Mouse (Mus musculus): ENCODE results near the gene Mrgprf. TPM values are rescaled to one million over a fixed set of nuclear protein-coding genes. Genes with fewer than 3 reads are reported as not detected.

Mrgprf gene
- polyA plus RNA-seq, 1 experiment from 2014 or later, result 2.2 TPM

GRCm38 (mm10) chr7:145340248-145340904 lies 39.7 kb downstream of the Mrgprf start:
- no peaks in the 10 kb centered on the region for H3K36me3 ChIP-seq
- H3K9me3 ChIP-seq (replicated peaks), result no peaks in the 10 kb centered on the region
- no peak overlapping the region for H3K4me2 ChIP-seq
- WGBS, result 77% methylated on average over 5 of the region's 5 CpGs
- no peak overlapping the region for H3K9ac ChIP-seq (replicated peaks)
- no peak for ATAC-seq (ENCODE audit: low FRiP score)
- H3K4me3 ChIP-seq (replicated peaks), result no peak overlapping the region
- no peaks in the 10 kb centered on the region for H3K4me1 ChIP-seq
- H3K27ac ChIP-seq (replicated peaks), result no peak overlapping the region
- no peaks in the 10 kb centered on the region for H3K27me3 ChIP-seq (replicated peaks)

Other genes with a start within 250 kb of the Mrgprf start
- 0.59 TPM in 1 of 2 replicates, not detected in the other for gene 1810010D01Rik, start 92.7 kb upstream of the Mrgprf start, polyA plus RNA-seq (2015; fragmentation: Nextera tagmentation; extraction: Ambion mirVana)
- 3.2 and 4.8 TPM in 2 replicates for gene Tpcn2, start 16.8 kb upstream of the Mrgprf start, polyA plus RNA-seq (2015; fragmentation: Nextera tagmentation; extraction: Ambion mirVana)
- gene Mrgprd, start 14.0 kb downstream of the Mrgprf start, polyA plus RNA-seq (2015; fragmentation: Nextera tagmentation; extraction: Ambion mirVana), result 0.44 and 0.61 TPM in 2 replicates